Mouse (Mus musculus) liver, postnatal 0 days (tissue): ENCODE data around the gene Nat9. TPM values are rescaled to one million over a fixed set of nuclear protein-coding genes. Genes with fewer than 3 reads are reported as not detected.

Experiments used
- ATAC-seq: fragments of 200-750 bp; cut with Nextera tagmentation; 2 replicates; pipeline ENCODE4 v1.8.0; 2017; ENCODE audit warnings: mild to moderate bottlenecking, moderate library complexity
- DNase-seq: peaks from one replicate; pipeline ENCODE4 v3.0.0-alpha.2; 2016
- H3K27ac ChIP-seq: fragments of 300-500 bp; sonication (generic); 2 replicates; pipeline ENCODE4 v1.5.1; 2014; ENCODE audit warnings: antibody characterized with exemption, moderate library complexity, mild to moderate bottlenecking, low read depth
- H3K27me3 ChIP-seq: fragments of 300-500 bp; sonication (generic); 2 replicates; pipeline ENCODE4 v1.6.1; 2014; ENCODE audit warnings: low read length, control low read depth, mixed read lengths; ENCODE audit not compliant: insufficient read depth
- H3K36me3 ChIP-seq: fragments of 300-500 bp; sonication (generic); replicated peaks from 2 replicates; pipeline ENCODE4 v1.6.1; 2014; ENCODE audit warnings: mild to moderate bottlenecking, control low read depth, low read length, moderate library complexity, mixed read lengths; ENCODE audit not compliant: insufficient read depth
- H3K4me1 ChIP-seq: fragments of 300-500 bp; sonication (generic); 2 replicates; pipeline ENCODE4 v1.6.1; 2014; ENCODE audit warnings: antibody characterized with exemption, mild to moderate bottlenecking, control low read depth; ENCODE audit not compliant: insufficient read depth
- H3K4me2 ChIP-seq: fragments of 300-500 bp; sonication (generic); 2 replicates; pipeline ENCODE4 v1.6.1; 2014; ENCODE audit warnings: low read depth, mild to moderate bottlenecking, low read length, moderate library complexity, mixed read lengths
- H3K4me3 ChIP-seq: fragments of 300-500 bp; sonication (generic); 2 replicates; pipeline ENCODE4 v1.5.1; 2014; ENCODE audit warnings: low read depth, low read length
- H3K9ac ChIP-seq: fragments of 300-500 bp; sonication (generic); replicated peaks from 2 replicates; pipeline ENCODE4 v1.6.1; 2014; ENCODE audit warnings: mild to moderate bottlenecking, moderate library complexity
- H3K9me3 ChIP-seq: fragments of 300-500 bp; sonication (generic); 2 replicates; pipeline ENCODE4 v1.6.1; 2016; ENCODE audit warnings: mild to moderate bottlenecking, control low read depth, low read length, mixed read lengths
- CTCF ChIP-seq: sonication (generic); IDR thresholded peaks from 2 replicates; pipeline ENCODE4 v1.5.1; 2016; ENCODE audit warnings: antibody characterized with exemption, low read depth
- EP300 ChIP-seq: IDR thresholded peaks from 2 replicates; pipeline ENCODE4 v1.6.1; 2016; ENCODE audit warnings: antibody characterized with exemption, low read depth, mild to moderate bottlenecking
- WGBS: fragments of 180-500 bp; shearing (Covaris S2); extraction: QIAGEN DNeasy Blood & Tissue Kit; methylation state at CpG from one replicate; pipeline ENCODE4 v1.1.7; 2014; ENCODE audit not compliant: insufficient replicate concordance; 5-methylcytosine and 5-hydroxymethylcytosine counted together
- polyA plus RNA-seq: library from polyadenylated mRNA; unstranded; fragments of >200 nt; fragmentation: Nextera tagmentation; extraction: Ambion mirVana; gene quantifications from 2 replicates; pipeline ENCODE4 v1.2.1, GENCODE M21; 2015

Nat9 gene
- polyA plus RNA-seq, 1 experiment from 2014 or later, result 16.7 TPM

DNA sequence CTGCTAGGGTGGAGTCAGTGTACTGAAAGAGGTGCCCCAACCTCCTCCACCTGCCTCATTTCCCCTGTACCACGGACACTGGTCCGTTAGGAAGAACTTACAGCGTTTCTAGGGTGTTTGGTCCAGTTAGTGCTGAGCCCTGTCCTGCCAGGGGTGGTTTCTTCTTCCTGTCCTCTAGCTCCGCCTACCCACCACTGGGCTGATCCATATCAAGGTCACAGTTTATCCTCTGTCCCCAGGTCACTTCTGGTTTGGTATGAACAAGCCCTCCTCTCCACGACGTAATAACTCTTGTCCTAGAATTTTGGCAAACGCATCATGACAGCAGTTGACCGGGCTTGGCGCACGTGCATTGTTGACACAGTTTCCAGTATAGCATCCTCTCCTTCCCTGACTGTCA is 32.0 kb upstream of the Nat9 start:
- ATAC-seq (peak; percentile 69), DNase-seq (no peak)
- no peaks in the 10 kb centered on the region for H3K9me3 ChIP-seq
- H3K4me2 ChIP-seq, result peak overlapping the region; percentile 29; the same call in 1 of the 2 replicates
- TF ChIP-seq CTCF (no peak), EP300 (no peak)
- no peak overlapping the region for H3K4me3 ChIP-seq
- 61% methylated on average over 10 of the region's 10 CpGs for WGBS
- H3K9ac ChIP-seq, result no peak overlapping the region
- H3K27me3 ChIP-seq, result no peaks in the 10 kb centered on the region
- H3K27ac ChIP-seq, result peak overlapping the region; percentile 87
- H3K4me1 ChIP-seq, result peaks cover 35% of the 10 kb centered on the region
- peaks cover 4% of the 10 kb centered on the region for H3K36me3 ChIP-seq

DNA sequence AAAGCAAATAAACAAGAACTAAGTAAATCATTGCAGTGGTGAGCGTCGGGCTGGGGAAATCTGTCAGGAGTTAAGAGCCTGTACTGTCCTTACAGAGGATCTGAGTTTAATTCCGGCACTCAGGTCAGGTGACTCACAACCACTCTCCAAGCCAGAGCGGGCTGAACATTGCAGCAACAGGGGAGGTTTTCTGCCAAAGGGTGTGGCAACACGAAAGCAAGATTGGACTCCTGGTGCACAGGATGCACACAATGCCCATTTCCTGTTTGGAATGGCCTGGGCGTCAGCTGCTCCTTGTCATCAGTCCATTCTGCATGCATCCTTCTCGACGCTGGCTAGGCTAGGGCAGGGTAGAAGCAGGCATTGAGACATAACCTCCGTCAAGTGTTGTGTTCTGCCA is 31.6 kb upstream of the Nat9 start:
- peaks cover 32% of the 10 kb centered on the region for H3K4me1 ChIP-seq
- no peak; the same call in 1 of the 2 replicates for TF ChIP-seq EP300
- no peak for TF ChIP-seq CTCF
- no peak overlapping the region for H3K4me3 ChIP-seq
- no peaks in the 10 kb centered on the region for H3K9me3 ChIP-seq
- H3K27ac ChIP-seq, result peak overlapping the region; percentile 87
- DNase-seq (peak; percentile 68), ATAC-seq (peak; percentile 89)
- no peak overlapping the region for H3K9ac ChIP-seq
- H3K4me2 ChIP-seq, result peak overlapping the region; percentile 29
- no peaks in the 10 kb centered on the region for H3K27me3 ChIP-seq
- H3K36me3 ChIP-seq, result peaks cover 4% of the 10 kb centered on the region
- WGBS, result 40% methylated on average over 9 of the region's 9 CpGs

DNA sequence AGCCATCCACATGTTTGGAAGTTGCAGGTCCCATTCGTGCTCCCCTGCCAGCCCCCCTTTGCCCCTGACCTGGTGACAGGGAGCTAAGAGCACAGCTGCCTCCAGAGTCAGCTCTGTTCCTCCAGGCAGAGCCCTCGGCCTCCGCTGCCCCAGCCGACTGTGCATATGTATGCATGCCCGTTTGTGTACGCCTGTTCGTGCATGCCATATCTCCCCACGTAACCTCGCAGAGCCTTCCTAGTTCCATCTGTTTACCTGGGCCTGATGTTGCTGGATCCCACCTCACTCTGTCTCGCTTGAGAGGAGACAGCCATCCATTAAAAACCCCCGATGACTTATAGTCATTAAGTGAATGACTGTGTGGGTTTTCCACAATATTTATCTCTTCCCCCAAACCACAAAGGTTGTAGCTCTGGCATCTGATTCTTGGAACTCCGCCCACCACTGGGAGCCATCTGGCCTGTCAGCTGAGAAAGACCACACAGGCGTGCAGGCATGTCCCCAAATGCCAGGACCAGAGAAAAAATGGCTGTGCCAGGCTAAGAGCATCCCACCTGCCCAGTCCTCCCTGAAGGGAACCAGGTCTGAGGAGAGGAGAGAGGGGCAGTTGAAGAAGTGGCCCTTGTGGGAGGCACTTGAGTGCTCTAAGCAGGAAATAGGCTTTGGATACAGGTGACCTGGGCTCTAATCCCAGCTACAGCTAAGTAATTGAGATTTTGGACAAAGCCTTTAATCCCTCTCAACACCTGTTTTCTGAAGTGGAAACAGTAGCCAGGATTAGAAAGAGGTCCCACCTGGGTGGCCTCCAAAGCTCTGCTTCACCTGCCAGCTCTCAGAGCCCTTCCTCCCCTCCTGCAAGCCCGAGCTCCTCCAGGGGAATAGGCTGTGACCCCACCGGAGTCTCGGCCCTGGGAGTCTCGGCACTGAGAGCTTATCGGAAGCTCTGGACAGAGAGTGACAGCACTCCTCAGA is 30.1 kb upstream of the Nat9 start:
- peak overlapping the region; percentile 87 for H3K27ac ChIP-seq
- DNase-seq (no peak), ATAC-seq (no peak)
- no peak overlapping the region for H3K4me3 ChIP-seq
- no peaks in the 10 kb centered on the region for H3K27me3 ChIP-seq
- no peak overlapping the region for H3K4me2 ChIP-seq
- H3K36me3 ChIP-seq, result peaks cover 4% of the 10 kb centered on the region
- no peak for TF ChIP-seq EP300
- no peak for TF ChIP-seq CTCF
- WGBS, result 56% methylated on average over 18 of the region's 18 CpGs
- no peak overlapping the region; the same call in 1 of the 2 replicates for H3K9ac ChIP-seq
- peaks cover 25% of the 10 kb centered on the region for H3K4me1 ChIP-seq
- H3K9me3 ChIP-seq, result no peaks in the 10 kb centered on the region

DNA sequence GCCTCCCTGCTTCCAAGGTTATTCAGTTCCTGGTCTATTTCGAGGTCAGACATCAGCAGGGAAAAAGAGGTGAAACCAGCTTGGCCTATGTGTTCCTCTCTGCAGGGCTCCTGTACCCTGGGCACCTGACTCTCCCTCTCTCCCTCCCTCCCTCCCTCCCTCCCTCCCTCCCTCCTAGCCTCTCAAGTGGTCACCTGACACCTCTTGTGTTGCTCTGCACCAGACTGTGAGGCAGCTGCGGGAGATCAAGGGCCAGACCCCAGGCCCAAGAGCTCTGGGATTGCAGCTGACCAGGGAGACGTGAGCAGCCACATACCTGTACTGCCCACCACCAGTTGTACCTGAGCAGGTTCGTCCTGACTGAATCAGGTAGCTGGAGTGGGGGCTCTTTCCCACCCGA is 27.5 kb upstream of the Nat9 start:
- 73% methylated on average over 5 of the region's 5 CpGs for WGBS
- H3K4me3 ChIP-seq, result no peak overlapping the region
- peaks cover 25% of the 10 kb centered on the region for H3K4me1 ChIP-seq
- no peak for ATAC-seq
- no peak for DNase-seq
- H3K9me3 ChIP-seq, result no peaks in the 10 kb centered on the region
- no peaks in the 10 kb centered on the region for H3K27me3 ChIP-seq
- peaks cover 10% of the 10 kb centered on the region for H3K36me3 ChIP-seq
- H3K4me2 ChIP-seq, result no peak overlapping the region
- no peak for TF ChIP-seq EP300
- no peak overlapping the region for H3K9ac ChIP-seq
- H3K27ac ChIP-seq, result no peak overlapping the region

DNA sequence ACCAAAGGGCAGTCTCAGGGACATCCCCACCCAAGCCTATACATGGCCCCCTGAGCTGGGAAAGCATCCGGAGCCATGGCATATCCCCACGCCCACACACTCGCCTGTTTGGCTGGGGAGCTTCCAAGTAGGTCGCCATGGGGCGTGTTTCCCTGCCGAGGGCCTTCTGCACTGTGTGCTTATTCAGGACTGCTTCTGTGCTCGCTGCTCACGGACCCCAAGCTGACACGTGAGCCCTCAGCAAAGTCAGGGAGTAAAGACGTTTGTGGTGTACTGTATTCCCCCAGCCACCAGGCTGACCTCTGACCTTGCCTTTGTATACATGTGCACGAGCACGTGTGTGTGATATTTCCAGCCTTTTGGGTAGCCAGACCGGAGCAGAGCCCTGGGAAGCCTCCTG is 24.5 kb upstream of the Nat9 start:
- Histone ChIP-seq H3K9me3 (no peaks in the 10 kb centered on the region), H3K4me2 (no peak overlapping the region), H3K9ac (no peak overlapping the region), H3K27me3 (no peaks in the 10 kb centered on the region), H3K27ac (no peak overlapping the region), H3K36me3 (peaks cover 16% of the 10 kb centered on the region), H3K4me1 (peaks cover 9% of the 10 kb centered on the region; the same call in 1 of the 2 replicates), H3K4me3 (no peak overlapping the region)
- no peak for TF ChIP-seq CTCF
- TF ChIP-seq EP300, result no peak
- no peak for DNase-seq
- WGBS, result 55% methylated on average over 13 of the region's 13 CpGs
- no peak for ATAC-seq

DNA sequence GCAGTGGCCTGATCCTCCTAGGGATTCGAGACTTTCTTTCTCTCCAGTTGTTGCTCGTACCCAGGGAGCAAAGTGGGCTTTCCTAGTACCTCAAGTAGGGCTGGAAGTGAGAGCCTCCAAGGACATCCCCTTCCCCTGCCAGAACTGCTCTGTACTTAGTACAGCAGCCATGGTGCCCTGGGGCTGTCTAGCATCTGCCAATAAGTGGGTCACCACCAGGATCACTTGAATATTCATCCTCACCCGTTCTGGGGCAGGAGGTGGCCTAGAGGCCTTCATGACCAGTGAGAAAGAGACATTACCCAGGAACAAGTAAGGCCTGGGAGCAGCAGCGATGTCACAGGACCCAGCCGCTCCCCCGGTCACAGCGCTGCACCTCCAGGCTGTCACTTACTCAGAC is 22.3 kb upstream of the Nat9 start:
- Histone ChIP-seq H3K9me3 (no peaks in the 10 kb centered on the region), H3K4me1 (peaks cover 9% of the 10 kb centered on the region; the same call in 1 of the 2 replicates), H3K9ac (no peak overlapping the region), H3K27me3 (no peaks in the 10 kb centered on the region), H3K4me3 (no peak overlapping the region), H3K4me2 (no peak overlapping the region), H3K36me3 (peaks cover 29% of the 10 kb centered on the region), H3K27ac (peak overlapping the region; percentile 66)
- no peak for DNase-seq
- WGBS, result 78% methylated on average over 7 of the region's 7 CpGs
- TF ChIP-seq EP300 (no peak), CTCF (no peak)
- ATAC-seq, result no peak
